Mouse (Mus musculus): ENCODE measurements around the gene Hist1h4j. TPM values are rescaled to one million over a fixed set of nuclear protein-coding genes. Genes with fewer than 3 reads are reported as not detected.

Hist1h4j gene
- total RNA-seq, 2 experiments from 2014 or later: 18.4 to 22.2 TPM

GRCm38 (mm10) chr13:21754294-21755001, 19.6 kb downstream of the Hist1h4j start:
- DNase-seq (ENCODE audit: low spot score in 2 of 2): peak; percentile 10 to 12

GRCm38 (mm10) chr13:21755707-21756106, 20.8 kb downstream of the Hist1h4j start:
- intact Hi-C loops (cut with DNase I): loop anchor here (10.0 kb wide), 1 partner anchor 1829 kb away; the partner anchor contains the start of gene Hist1h4d
- no peak for DNase-seq (ENCODE audit: low spot score in 2 of 2)

More at GRCm38 (mm10) chr13:21754294-21755001, 19.6 kb downstream of the Hist1h4j start:
- intact Hi-C loops (cut with DNase I): loop anchor here (10.0 kb wide), 1 partner anchor 1830 kb away; the partner anchor contains the start of gene Hist1h4d

GRCm38 (mm10) chr13:21778814-21779766, 44.2 kb downstream of the Hist1h4j start:
- DNase-seq (ENCODE audit: low spot score in 2 of 2): peak; percentile 70 to 89
- intact Hi-C loops (cut with DNase I): loop anchor here (5.0 kb wide), 1 partner anchor 1903 kb away; the partner anchor contains the start of genes Hist1h2ac and Hist1h2bc

GRCm38 (mm10) chr13:21779767-21780731, 45.2 kb downstream of the Hist1h4j start, which contains the start of gene Hist1h1b:
Gene Hist1h1b, minus strand, starts transcription at chr13:21780625.
- DNase-seq (ENCODE audit: low spot score in 2 of 2): peak; percentile 57 to 77

GRCm38 (mm10) chr13:21781021-21781555, 46.2 kb downstream of the Hist1h4j start:
- intact Hi-C loops (cut with DNase I): loop anchor here (10.0 kb wide), 2 partner anchors 1804 to 1974 kb away; partner anchors contain the start of genes Hist1h2ab, Hist1h3b, Hist1h4b and Hist1h4d
- no peak for DNase-seq (ENCODE audit: low spot score in 2 of 2)

More at GRCm38 (mm10) chr13:21779767-21780731, 45.2 kb downstream of the Hist1h4j start, which contains the start of gene Hist1h1b:
- intact Hi-C loops (cut with DNase I): loop anchor here (5.0 to 10.0 kb wide), 3 partner anchors 1805 to 1975 kb away; partner anchors contain the start of genes Hist1h2ab, Hist1h2ac, Hist1h2bc and Hist1h3b

- intact Hi-C loops (cut with DNase I): loop anchor here (2.0 to 10.0 kb wide), 4 partner anchors 29 to 1973 kb away; partner anchors contain the start of genes Hist1h2ab, Hist1h2ai, Hist1h2ak and Hist1h2bl
- DNase-seq (ENCODE audit: low spot score in 2 of 2): no peak
Observed at GRCm38 (mm10) chr13:21781639-21782038, 46.8 kb downstream of the Hist1h4j start.

GRCm38 (mm10) chr13:21782361-21783254, 47.7 kb downstream of the Hist1h4j start:
- DNase-seq (ENCODE audit: low spot score in 2 of 2): peak in 1 of 2 experiments; percentile 24
- intact Hi-C loops (cut with DNase I): loop anchor here (2.0 to 10.0 kb wide), 4 partner anchors 30 to 1972 kb away; partner anchors contain the start of genes Hist1h2ab, Hist1h2ai, Hist1h2ak and Hist1h2bl

- intact Hi-C loops (cut with DNase I): loop anchor here (2.0 to 10.0 kb wide), 4 partner anchors 30 to 1972 kb away; partner anchors contain the start of genes Hist1h2ab, Hist1h2ai, Hist1h2ak and Hist1h2bl
- peak; percentile 78 to 93 for DNase-seq (ENCODE audit: low spot score in 2 of 2)
Observed at GRCm38 (mm10) chr13:21783255-21783617, 48.4 kb downstream of the Hist1h4j start, which contains the start of gene Hist1h3i. Gene Hist1h3i, minus strand, starts transcription at chr13:21783370.

GRCm38 (mm10) chr13:21783734-21784161, 48.9 kb downstream of the Hist1h4j start:
- intact Hi-C loops (cut with DNase I): loop anchor here (2.0 to 10.0 kb wide), 4 partner anchors 31 to 1971 kb away; partner anchors contain the start of genes Hist1h2ab, Hist1h2ai, Hist1h2ak and Hist1h2bl
- DNase-seq (ENCODE audit: low spot score in 2 of 2): peak; percentile 23 to 45

GRCm38 (mm10) chr13:21784311-21784710, 49.4 kb downstream of the Hist1h4j start:
- DNase-seq (ENCODE audit: low spot score in 2 of 2): no peak
- intact Hi-C loops (cut with DNase I): loop anchor here (10.0 kb wide), 2 partner anchors 1800 to 1970 kb away; partner anchors contain the start of genes Hist1h2ab, Hist1h3b, Hist1h4b and Hist1h4d

Small RNA genes within 50 kb of the gene (microRNA-seq; reads per million reads assigned to microRNA genes)
- 0 reads per million in 2 experiments for gene Gm44357
- 0 reads per million in 2 experiments for gene Gm44367
- 0 reads per million in 2 experiments for gene Gm44454

Other genes with a start within 250 kb of the Hist1h4j start
- 10 to 100 TPM; 21.6 to 23.1 TPM for gene AK157302, start 239.8 kb upstream of the Hist1h4j start, total RNA-seq (2021)
- 10 to 100 TPM; 50.0 to 59.4 TPM for gene Gm11273, start 233.6 kb upstream of the Hist1h4j start, total RNA-seq (2021)
- 10 to 100 TPM; 17.2 to 19.5 TPM for gene Zkscan8, start 203.9 kb upstream of the Hist1h4j start, total RNA-seq (2021)
- gene Olfr1366, start 192.3 kb upstream of the Hist1h4j start, total RNA-seq (2021): not detected
- gene Olfr1535, start 175.2 kb upstream of the Hist1h4j start, total RNA-seq (2021): not detected
- gene Olfr1364, start 153.3 kb upstream of the Hist1h4j start, total RNA-seq (2021): not detected
- not detected for gene Olfr1362, start 121.0 kb upstream of the Hist1h4j start, total RNA-seq (2021)
- not detected for gene Olfr11, start 92.5 kb upstream of the Hist1h4j start, total RNA-seq (2021)
- gene Olfr1361, start 71.7 kb upstream of the Hist1h4j start, total RNA-seq (2021): not detected
- gene Olfr1360, start 57.7 kb upstream of the Hist1h4j start, total RNA-seq (2021): not detected
- not detected for gene Olfr1359, start 37.0 kb upstream of the Hist1h4j start, total RNA-seq (2021)
- 10 to 100 TPM; 31.3 to 46.4 TPM for gene Hist1h2bl, start 18.9 kb upstream of the Hist1h4j start, total RNA-seq (2021)
- 10 to 100 TPM; 19.5 to 32.4 TPM for gene Hist1h2ai, start 18.6 kb upstream of the Hist1h4j start, total RNA-seq (2021)
- 10 to 100 TPM; 58.0 to 64.8 TPM for gene Hist1h3h, start 17.4 kb upstream of the Hist1h4j start, total RNA-seq (2021)
- gene Hist1h2bm, start 13.0 kb upstream of the Hist1h4j start, total RNA-seq (2021): 1 to 10 TPM; 3.8 to 4.5 TPM
- gene Hist1h4k, start 15.4 kb downstream of the Hist1h4j start, total RNA-seq (2021): 100 to 1,000 TPM; 333 to 391 TPM
- 10 to 100 TPM; 13.8 TPM for gene Hist1h2ak, start 18.8 kb downstream of the Hist1h4j start, total RNA-seq (2021)
- 1 to 10 TPM; 3.9 to 8.2 TPM for gene Hist1h2bn, start 19.1 kb downstream of the Hist1h4j start, total RNA-seq (2021)
- gene Hist1h1b, start 45.6 kb downstream of the Hist1h4j start, total RNA-seq (2021): 10 to 100 TPM in 1 of 2 experiments, 1 to 10 TPM in 1; 5.3 to 10.6 TPM
- 10 to 100 TPM; 61.5 to 78.2 TPM for gene Hist1h3i, start 48.3 kb downstream of the Hist1h4j start, total RNA-seq (2021)
- 1 to 10 TPM in 1 of 2 experiments, not detected in 1; 1.1 TPM for gene Hist1h2an, start 52.2 kb downstream of the Hist1h4j start, total RNA-seq (2021)
- gene Hist1h2bp, start 52.4 kb downstream of the Hist1h4j start, total RNA-seq (2021): 10 to 100 TPM in 1 of 2 experiments, 1 to 10 TPM in 1; 5.8 to 12.1 TPM
- 10 to 100 TPM; 44.4 to 48.2 TPM for gene Hist1h2bq, start 75.1 kb downstream of the Hist1h4j start, total RNA-seq (2021)
- gene Hist1h2ao, start 75.4 kb downstream of the Hist1h4j start, total RNA-seq (2021): 10 to 100 TPM in 1 of 2 experiments, 1 to 10 TPM in 1; 5.4 to 34.0 TPM
- gene Hist1h4m, start 76.7 kb downstream of the Hist1h4j start, total RNA-seq (2021): 100 to 1,000 TPM; 222 to 263 TPM
- gene Hist1h4n, start 97.1 kb downstream of the Hist1h4j start, total RNA-seq (2021): 10 to 100 TPM; 23.9 to 43.9 TPM
- gene Hist1h2ap, start 98.4 kb downstream of the Hist1h4j start, total RNA-seq (2021): 10 to 100 TPM in 1 of 2 experiments, not detected in 1; 23.4 TPM
- gene Hist1h2br, start 98.7 kb downstream of the Hist1h4j start, total RNA-seq (2021): 10 to 100 TPM; 44.1 to 47.5 TPM
- 1 to 10 TPM; 2.6 to 3.3 TPM for gene Zfp184, start 210.0 kb downstream of the Hist1h4j start, total RNA-seq (2021)
- not detected for gene Pom121l2, start 246.1 kb downstream of the Hist1h4j start, total RNA-seq (2021)